Mouse (Mus musculus) left cerebral cortex, adult 2 months (tissue): ENCODE measurements around the gene Vdac1. TPM values are rescaled to one million over a fixed set of nuclear protein-coding genes. Genes with fewer than 3 reads are reported as not detected.

Experiments
- DNase-seq, 2 experiments: peaks; one replicate each; pipeline ENCODE4 v3.0.0; 2021 to 2022; ENCODE audit warnings: low spot score in 2 of 2, mixed read lengths in 1 of 2; ENCODE audit errors: extremely low spot score in 1 of 2
- H3K27ac ChIP-seq: fragments of 200-600 bp; 2 replicates; pipeline ENCODE4 v1.8.1; 2022
- H3K4me3 ChIP-seq: fragments of 200-600 bp; 2 replicates; pipeline ENCODE4 v1.8.1; 2022
- CTCF ChIP-seq: fragments of 200-600 bp; IDR thresholded peaks from 2 replicates; pipeline ENCODE4 v1.8.1; 2022; ENCODE audit warnings: antibody characterized with exemption, mild to moderate bottlenecking, moderate library complexity
- intact Hi-C: fragments of 180-260 bp; cut with DNase I; formaldehyde crosslinking; loops from one replicate; pipeline ENCODE4 v1.15.1; 2025
- total RNA-seq, 2 experiments: library from RNA; stranded (reverse); gene quantifications; 2 replicates each; pipeline ENCODE4 v1.2.3; 2021

Gene Vdac1
- total RNA-seq, 2 experiments from 2014 or later: 518 to 557 TPM

- Histone ChIP-seq H3K4me3 (no peak overlapping the region), H3K27ac (no peak overlapping the region)
- DNase-seq: peak; percentile 46 to 52
- no peak for TF ChIP-seq CTCF
- intact Hi-C loops: no loop called here
Observed at GRCm38 (mm10) chr11:52335924-52336323, 24.7 kb upstream of the Vdac1 start.

GRCm38 (mm10) chr11:52337651-52338295 lies 22.9 kb upstream of the Vdac1 start:
- intact Hi-C loops: no loop called here
- no peak overlapping the region for H3K27ac ChIP-seq
- TF ChIP-seq CTCF: no peak
- no peak overlapping the region for H3K4me3 ChIP-seq
- no peak for DNase-seq

- TF ChIP-seq CTCF: no peak
- DNase-seq: no peak
- Histone ChIP-seq H3K4me3 (no peak overlapping the region), H3K27ac (no peak overlapping the region)
- intact Hi-C loops: no loop called here
Observed at GRCm38 (mm10) chr11:52338351-52338750, 22.3 kb upstream of the Vdac1 start.

- intact Hi-C loops: no loop called here
- no peak for DNase-seq
- no peak for TF ChIP-seq CTCF
Observed at GRCm38 (mm10) chr11:52339098-52339497, 21.6 kb upstream of the Vdac1 start.

GRCm38 (mm10) chr11:52339512-52339911 lies 21.1 kb upstream of the Vdac1 start:
- TF ChIP-seq CTCF: no peak
- H3K27ac ChIP-seq: no peak overlapping the region
- no peak for DNase-seq
- H3K4me3 ChIP-seq: no peak overlapping the region
- intact Hi-C loops: no loop called here

More at GRCm38 (mm10) chr11:52339098-52339497, 21.6 kb upstream of the Vdac1 start:
- Histone ChIP-seq H3K4me3 (no peak overlapping the region), H3K27ac (no peak overlapping the region)

- DNase-seq: no peak
- no peak overlapping the region for H3K27ac ChIP-seq
- no peak overlapping the region for H3K4me3 ChIP-seq
- intact Hi-C loops: loop anchor here (5.0 kb wide), 1 partner anchor 43 kb away; no protein-coding TSS in a partner anchor
- TF ChIP-seq CTCF: no peak
Observed at GRCm38 (mm10) chr11:52340123-52340864, 20.4 kb upstream of the Vdac1 start.

- Histone ChIP-seq H3K27ac (no peak overlapping the region), H3K4me3 (no peak overlapping the region)
- intact Hi-C loops: loop anchor here (5.0 kb wide), 1 partner anchor 44 kb away; no protein-coding TSS in a partner anchor
- TF ChIP-seq CTCF: no peak
- no peak for DNase-seq
Observed at GRCm38 (mm10) chr11:52341001-52341400, 19.7 kb upstream of the Vdac1 start.

GRCm38 (mm10) chr11:52341476-52341875 lies 19.2 kb upstream of the Vdac1 start:
- no peak for DNase-seq
- Histone ChIP-seq H3K27ac (no peak overlapping the region), H3K4me3 (no peak overlapping the region)
- intact Hi-C loops: loop anchor here (5.0 kb wide), 1 partner anchor 44 kb away; no protein-coding TSS in a partner anchor
- TF ChIP-seq CTCF: no peak

GRCm38 (mm10) chr11:52342296-52342695 lies 18.4 kb upstream of the Vdac1 start:
- intact Hi-C loops: loop anchor here (2.0 to 5.0 kb wide), 3 partner anchors 45 to 199 kb away; no protein-coding TSS in a partner anchor
- Histone ChIP-seq H3K27ac (no peak overlapping the region), H3K4me3 (no peak overlapping the region)
- no peak for TF ChIP-seq CTCF
- no peak for DNase-seq

GRCm38 (mm10) chr11:52343162-52343561 lies 17.5 kb upstream of the Vdac1 start:
- peak; percentile 78 to 85 for DNase-seq
- intact Hi-C loops: loop anchor here (1.0 to 5.0 kb wide), 4 partner anchors 46 to 200 kb away; no protein-coding TSS in a partner anchor
- H3K27ac ChIP-seq: no peak overlapping the region
- no peak overlapping the region for H3K4me3 ChIP-seq
- peak; percentile 89 for TF ChIP-seq CTCF

GRCm38 (mm10) chr11:52344991-52345777 lies 15.5 kb upstream of the Vdac1 start:
- no peak for TF ChIP-seq CTCF
- Histone ChIP-seq H3K4me3 (no peak overlapping the region), H3K27ac (no peak overlapping the region; the same call in 1 of the 2 replicates)
- intact Hi-C loops: loop anchor here (5.0 kb wide), 1 partner anchor 48 kb away; no protein-coding TSS in a partner anchor
- DNase-seq: no peak
